Mouse (Mus musculus): ENCODE measurements at regions not wholly inside any gene's neighbourhood (a gene's known extent, or its start where the extent isn't known, plus 50 kb on each side); places are given as distances from the start of the nearest gene placed in this dataset.

- Histone ChIP-seq H3K9me3 (replicated peaks; ENCODE audit: low read length) (no peaks in the 10 kb centered on the region), H3K27ac (ENCODE audit: insufficient read depth, low read depth) (no peak overlapping the region), H3K4me1 (ENCODE audit: control insufficient read depth in 1 of 2, insufficient read depth in 2 of 2) (no peaks in the 10 kb centered on the region), H3K27me3 (replicated peaks) (no peaks in the 10 kb centered on the region), H3K4me3 (replicated peaks in 1 of 3; ENCODE audit: low read depth in 2 of 3, low read length in 2 of 3, poor library complexity in 1 of 3) (no peak overlapping the region), H3K36me3 (replicated peaks in 1 of 2; ENCODE audit: control insufficient read depth in 1 of 2, insufficient read depth in 1 of 2, low read length in 1 of 2) (no peaks in the 10 kb centered on the region), H3K79me2 (replicated peaks; ENCODE audit: control insufficient read depth, extremely low read depth, insufficient read depth, poor library complexity, severe bottlenecking) (no peaks in the 10 kb centered on the region), H3K9ac (ENCODE audit: insufficient read depth, low read depth) (no peak overlapping the region), H3K4me2 (ENCODE audit: insufficient read depth, low read depth, poor library complexity, severe bottlenecking) (no peak overlapping the region)
- in situ Hi-C loops (cut with MboI; ENCODE audit: low pct_ligation_motif_present, low pct_unique_long_range_greater_than_20kb, low sequenced_read_pairs) (no loop called here), dilution Hi-C loops (cut with MboI; ENCODE audit: extremely low pct_ligation_motif_present, extremely low pct_unique_long_range_greater_than_20kb, low sequenced_read_pairs) (no loop called here)
- TF ChIP-seq USF2 (conservative IDR thresholded peaks at IDR 0.05; ENCODE audit: low read depth, low read length) (no peak), MXI1 (IDR thresholded peaks at IDR 0.05; ENCODE audit: low read depth, low read length) (no peak), MAZ (IDR thresholded peaks at IDR 0.05; ENCODE audit: low read depth, low read length) (no peak), GABPA (IDR thresholded peaks at IDR 0.05; ENCODE audit: insufficient replicate concordance, low read depth, low read length) (no peak), MEF2A (IDR thresholded peaks at IDR 0.05; ENCODE audit: borderline replicate concordance, low read depth, low read length) (no peak), TCF12 (IDR thresholded peaks at IDR 0.05; ENCODE audit: low read depth, low read length) (no peak), RAD21 (IDR thresholded peaks at IDR 0.05; ENCODE audit: low read depth, low read length) (no peak), PAX5 (IDR thresholded peaks at IDR 0.05; ENCODE audit: low read length) (no peak), POLR2AphosphoS2 (IDR thresholded peaks at IDR 0.05; ENCODE audit: low read depth, low read length) (no peak), CHD1 (IDR thresholded peaks at IDR 0.05; ENCODE audit: low read depth, low read length) (no peak), ZKSCAN1 (IDR thresholded peaks at IDR 0.05; ENCODE audit: borderline replicate concordance, low read depth, low read length) (no peak), RCOR1 (conservative IDR thresholded peaks at IDR 0.05; ENCODE audit: low read depth, low read length) (no peak), CTCF (conservative IDR thresholded peaks at IDR 0.05 in 1 of 2, IDR thresholded peaks at IDR 0.05 in 1 of 2; ENCODE audit: low read depth in 2 of 2, low read length in 2 of 2) (no peak), POLR2A (IDR thresholded peaks at IDR 0.05; ENCODE audit: low read depth, low read length) (no peak), MAFK (IDR thresholded peaks at IDR 0.05; ENCODE audit: insufficient replicate concordance, low read length) (no peak), ZC3H11A (IDR thresholded peaks at IDR 0.05; ENCODE audit: low read depth, low read length) (no peak), MAX (IDR thresholded peaks at IDR 0.05; ENCODE audit: low read length) (no peak), IRF4 (IDR thresholded peaks at IDR 0.05; ENCODE audit: low read depth, low read length) (no peak)
- DNase-seq (ENCODE audit: extremely low read depth) = no peak
These were observed 505.7 kb downstream of the Kdm4c start for GRCm38 (mm10) chr4:74747985-74748384.

DNA sequence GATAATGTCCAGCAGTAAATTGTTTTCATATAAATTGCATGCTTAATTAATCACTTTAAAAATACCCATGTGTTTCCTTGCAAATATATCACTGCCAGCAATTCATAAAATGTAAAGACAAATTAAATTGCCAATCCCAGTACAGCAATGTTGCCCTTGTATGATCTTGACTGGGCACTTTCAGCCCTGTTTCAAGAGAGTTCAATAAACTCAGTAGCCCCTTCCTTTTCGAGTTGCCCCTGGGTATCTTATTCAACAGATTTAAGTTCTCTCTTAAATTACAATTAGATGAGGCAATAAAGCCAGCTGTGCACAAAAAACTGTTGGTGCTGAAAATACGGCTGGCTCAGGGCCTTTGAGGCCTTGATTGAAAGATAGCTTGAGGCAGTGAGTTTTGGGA, 497.3 kb downstream of the Kdm4c start:
- in situ Hi-C loops (cut with MboI; ENCODE audit: low pct_ligation_motif_present, low pct_unique_long_range_greater_than_20kb, low sequenced_read_pairs) = no loop called here
- Histone ChIP-seq H3K27ac (ENCODE audit: insufficient read depth, low read depth) (no peak overlapping the region), H3K4me3 (replicated peaks in 1 of 3; ENCODE audit: low read depth in 2 of 3, low read length in 2 of 3, poor library complexity in 1 of 3) (no peak overlapping the region), H3K36me3 (replicated peaks in 1 of 2; ENCODE audit: control insufficient read depth in 1 of 2, insufficient read depth in 1 of 2, low read length in 1 of 2) (no peaks in the 10 kb centered on the region), H3K4me2 (ENCODE audit: insufficient read depth, low read depth, poor library complexity, severe bottlenecking) (no peak overlapping the region), H3K9me3 (replicated peaks; ENCODE audit: low read length) (peaks cover 3% of the 10 kb centered on the region), H3K27me3 (replicated peaks) (no peaks in the 10 kb centered on the region), H3K9ac (ENCODE audit: insufficient read depth, low read depth) (no peak overlapping the region), H3K79me2 (replicated peaks; ENCODE audit: control insufficient read depth, extremely low read depth, insufficient read depth, poor library complexity, severe bottlenecking) (no peaks in the 10 kb centered on the region), H3K4me1 (ENCODE audit: control insufficient read depth in 1 of 2, insufficient read depth in 2 of 2) (no peaks in the 10 kb centered on the region)
- TF ChIP-seq MAZ (IDR thresholded peaks at IDR 0.05; ENCODE audit: low read depth, low read length) = no peak
- no peak for TF ChIP-seq SIN3A (IDR thresholded peaks at IDR 0.05; ENCODE audit: low read length)
- no peak for TF ChIP-seq E2F4 (IDR thresholded peaks at IDR 0.05; ENCODE audit: insufficient replicate concordance, low read depth, low read length)
- no peak for TF ChIP-seq ETS1 (conservative IDR thresholded peaks at IDR 0.05; ENCODE audit: low read depth, low read length)
- no peak for TF ChIP-seq JUND (conservative IDR thresholded peaks at IDR 0.05; ENCODE audit: low read depth, low read length)
- dilution Hi-C loops (cut with MboI; ENCODE audit: extremely low pct_ligation_motif_present, extremely low pct_unique_long_range_greater_than_20kb, low sequenced_read_pairs) = no loop called here
- DNase-seq (ENCODE audit: extremely low read depth) = no peak

Measured in CH12.LX (cell line).